Mouse (Mus musculus) cerebellum, adult 9-10 months (tissue): ENCODE results near the gene Galk2.

Source experiments
- DNase-seq: peaks from one replicate; pipeline ENCODE4 v3.0.0; 2022

Galk2 gene

GRCm38 (mm10) chr2:125968811-125969210, 109.9 kb downstream of the Galk2 start:
- DNase-seq: no peak

- DNase-seq: no peak
Observed at GRCm38 (mm10) chr2:125973207-125973606, 114.3 kb downstream of the Galk2 start.

- DNase-seq: no peak
Observed at GRCm38 (mm10) chr2:125975206-125975605, 116.3 kb downstream of the Galk2 start.

GRCm38 (mm10) chr2:125975808-125976345, 117.0 kb downstream of the Galk2 start:
- no peak for DNase-seq

GRCm38 (mm10) chr2:126002291-126002690, 143.4 kb downstream of the Galk2 start:
- DNase-seq: no peak

- peak; percentile 26 for DNase-seq
Observed at GRCm38 (mm10) chr2:126006088-126006487, 147.2 kb downstream of the Galk2 start.

- DNase-seq: no peak
Observed at GRCm38 (mm10) chr2:126006742-126007141, 147.8 kb downstream of the Galk2 start.

- no peak for DNase-seq
Observed at GRCm38 (mm10) chr2:126014989-126015710, 156.2 kb downstream of the Galk2 start.

GRCm38 (mm10) chr2:126015763-126016473, 157.0 kb downstream of the Galk2 start:
- no peak for DNase-seq

- no peak for DNase-seq
Observed at GRCm38 (mm10) chr2:126031186-126031900, 172.4 kb downstream of the Galk2 start.

GRCm38 (mm10) chr2:126033114-126033972, 174.4 kb downstream of the Galk2 start:
- DNase-seq: peak; percentile 7
